Mouse (Mus musculus): ENCODE results near the gene Bbs12.

- TF ChIP-seq CTCF (IDR thresholded peaks at IDR 0.05) (peak; percentile 61), EP300 (IDR thresholded peaks at IDR 0.05) (no peak)
These were observed 28.8 kb downstream of the Bbs12 start for GRCm38 (mm10) chr3:37341110-37341509.
